Mouse (Mus musculus): ENCODE results near the gene Myo6. TPM values are rescaled to one million over a fixed set of nuclear protein-coding genes. Genes with fewer than 3 reads are reported as not detected.

Gene Myo6
- polyA plus RNA-seq, 1 experiment, result 36.8 TPM

DNA sequence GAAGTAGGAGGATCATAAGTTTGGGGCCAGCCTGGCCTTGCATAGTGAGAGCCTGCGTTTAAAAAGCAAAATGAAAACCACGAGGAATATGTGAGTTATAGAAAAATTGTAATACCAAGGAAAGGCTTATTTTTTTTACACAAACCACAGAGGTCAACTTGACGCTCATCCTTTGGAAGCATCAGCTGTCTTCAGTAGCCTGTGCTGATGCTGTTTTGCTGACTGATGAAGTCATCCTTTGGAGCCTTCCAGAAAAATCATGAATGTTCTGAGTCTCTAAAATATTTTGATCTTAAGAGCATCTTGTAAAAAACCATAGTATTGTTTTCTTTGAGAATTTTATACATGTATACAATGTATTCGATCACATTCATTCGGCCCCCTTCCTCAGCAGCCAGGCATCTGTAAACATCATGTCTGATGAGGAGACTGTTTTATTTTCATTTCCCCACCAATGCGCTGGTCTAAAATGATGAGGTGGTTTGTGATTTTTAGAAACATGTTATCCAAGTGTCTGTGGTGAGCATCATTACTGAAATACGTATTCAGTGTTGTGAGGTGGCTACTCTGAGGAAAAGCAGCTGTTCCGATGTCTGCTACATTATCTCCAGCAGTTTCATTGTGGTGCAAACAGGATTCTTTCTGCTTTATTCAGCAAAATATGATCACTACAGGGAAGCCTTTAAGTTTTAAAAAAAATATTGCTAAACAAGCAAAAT, 110.4 kb downstream of the Myo6 start:
- Histone ChIP-seq H3K27me3 (ENCODE audit: control insufficient read depth, insufficient read depth, low read length) (no peaks in the 10 kb centered on the region), H3K36me3 (ENCODE audit: control insufficient read depth, insufficient read depth, low read length) (peaks cover 58% of the 10 kb centered on the region), H3K4me1 (ENCODE audit: control insufficient read depth, insufficient read depth, insufficient read length, low read length) (no peaks in the 10 kb centered on the region), H3K4me3 (ENCODE audit: low read depth, low read length) (no peak overlapping the region), H3K27ac (ENCODE audit: insufficient read depth, low read depth, low read length) (no peak overlapping the region)
- TF ChIP-seq POLR2A (IDR thresholded peaks at IDR 0.05; ENCODE audit: low read depth, low read length) (no peak), CTCF (IDR thresholded peaks at IDR 0.05; ENCODE audit: extremely low read depth, insufficient read length, insufficient replicate concordance, low read depth, low read length) (no peak)
- 84% methylated on average over 8 of the region's 8 CpGs for WGBS

- Histone ChIP-seq H3K4me3 (ENCODE audit: low read depth, low read length) (no peak overlapping the region), H3K36me3 (ENCODE audit: control insufficient read depth, insufficient read depth, low read length) (peaks cover 55% of the 10 kb centered on the region), H3K27ac (ENCODE audit: insufficient read depth, low read depth, low read length) (no peak overlapping the region), H3K27me3 (ENCODE audit: control insufficient read depth, insufficient read depth, low read length) (no peaks in the 10 kb centered on the region), H3K4me1 (ENCODE audit: control insufficient read depth, insufficient read depth, insufficient read length, low read length) (no peaks in the 10 kb centered on the region)
- TF ChIP-seq CTCF (IDR thresholded peaks at IDR 0.05; ENCODE audit: extremely low read depth, insufficient read length, insufficient replicate concordance, low read depth, low read length) (no peak), POLR2A (IDR thresholded peaks at IDR 0.05; ENCODE audit: low read depth, low read length) (no peak)
- 76% methylated on average over 1 of the region's 1 CpGs for WGBS
Observed at GRCm38 (mm10) chr9:80275772-80276134, 110.9 kb downstream of the Myo6 start.

DNA sequence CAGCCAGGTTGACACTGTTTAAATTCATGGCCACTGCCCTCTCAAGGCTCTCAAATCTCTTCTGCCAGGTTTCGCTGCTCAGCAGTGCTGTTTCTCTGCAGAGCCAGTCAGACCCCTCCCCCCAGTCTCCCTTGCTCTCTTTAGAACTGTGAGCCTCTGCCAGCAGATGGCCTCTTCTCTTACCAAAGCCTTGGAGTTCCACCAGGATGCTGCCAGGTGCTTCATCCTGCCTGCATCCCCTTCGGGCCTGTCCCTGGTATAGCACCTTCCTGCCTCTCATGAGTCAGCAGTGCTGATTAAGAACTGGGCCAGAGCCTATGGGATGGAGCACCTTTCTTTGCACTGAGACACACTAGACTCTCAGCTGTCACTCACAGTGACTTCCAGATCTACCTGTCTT, 112.3 kb downstream of the Myo6 start:
- peaks cover 57% of the 10 kb centered on the region for H3K36me3 ChIP-seq (ENCODE audit: control insufficient read depth, insufficient read depth, low read length)

DNA sequence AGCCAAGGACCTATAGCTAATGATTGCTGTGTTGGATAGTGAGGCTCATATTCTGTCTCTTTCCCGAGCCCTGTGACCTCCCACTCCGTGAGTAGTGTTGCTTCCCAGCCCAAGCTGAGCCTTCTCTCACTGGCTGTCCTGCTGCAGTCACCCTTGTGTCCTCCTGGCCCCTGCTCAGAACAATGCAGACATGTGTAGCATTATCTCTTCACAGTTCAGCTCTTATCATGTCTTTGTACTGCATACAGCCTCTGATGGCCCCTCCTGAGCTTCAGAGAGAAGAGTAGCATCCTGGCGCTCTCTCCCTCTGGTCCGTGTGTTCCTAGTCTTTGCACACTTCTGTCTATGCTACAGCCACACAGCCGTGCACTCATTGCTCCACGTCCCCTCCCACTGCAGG, 112.9 kb downstream of the Myo6 start:
- Histone ChIP-seq H3K4me3 (ENCODE audit: low read depth, low read length) (no peak overlapping the region), H3K36me3 (ENCODE audit: control insufficient read depth, insufficient read depth, low read length) (peaks cover 52% of the 10 kb centered on the region), H3K27me3 (ENCODE audit: control insufficient read depth, insufficient read depth, low read length) (no peaks in the 10 kb centered on the region), H3K27ac (ENCODE audit: insufficient read depth, low read depth, low read length) (no peak overlapping the region), H3K4me1 (ENCODE audit: control insufficient read depth, insufficient read depth, insufficient read length, low read length) (no peaks in the 10 kb centered on the region)
- TF ChIP-seq POLR2A (IDR thresholded peaks at IDR 0.05; ENCODE audit: low read depth, low read length), result no peak
- TF ChIP-seq CTCF (IDR thresholded peaks at IDR 0.05; ENCODE audit: extremely low read depth, insufficient read length, insufficient replicate concordance, low read depth, low read length), result no peak
- WGBS, result 89% methylated on average over 6 of the region's 6 CpGs

More for the DNA sequence above, 112.3 kb downstream of the Myo6 start:
- H3K27me3 ChIP-seq (ENCODE audit: control insufficient read depth, insufficient read depth, low read length), result no peaks in the 10 kb centered on the region
- H3K27ac ChIP-seq (ENCODE audit: insufficient read depth, low read depth, low read length), result no peak overlapping the region
- WGBS, result 77% methylated on average over 2 of the region's 2 CpGs
- TF ChIP-seq CTCF (IDR thresholded peaks at IDR 0.05; ENCODE audit: extremely low read depth, insufficient read length, insufficient replicate concordance, low read depth, low read length) (no peak), POLR2A (IDR thresholded peaks at IDR 0.05; ENCODE audit: low read depth, low read length) (no peak)
- no peak overlapping the region for H3K4me3 ChIP-seq (ENCODE audit: low read depth, low read length)
- H3K4me1 ChIP-seq (ENCODE audit: control insufficient read depth, insufficient read depth, insufficient read length, low read length), result no peaks in the 10 kb centered on the region

- WGBS, result 95% methylated on average over 1 of the region's 1 CpGs
Observed at GRCm38 (mm10) chr9:80280724-80281123, 115.9 kb downstream of the Myo6 start.

GRCm38 (mm10) chr9:80282426-80282825, 117.6 kb downstream of the Myo6 start:
- peaks cover 51% of the 10 kb centered on the region for H3K36me3 ChIP-seq (ENCODE audit: control insufficient read depth, insufficient read depth, low read length)
- WGBS, result 91% methylated on average over 3 of the region's 3 CpGs
- H3K27me3 ChIP-seq (ENCODE audit: control insufficient read depth, insufficient read depth, low read length), result no peaks in the 10 kb centered on the region
- no peaks in the 10 kb centered on the region for H3K4me1 ChIP-seq (ENCODE audit: control insufficient read depth, insufficient read depth, insufficient read length, low read length)
- no peak overlapping the region for H3K4me3 ChIP-seq (ENCODE audit: low read depth, low read length)
- no peak overlapping the region for H3K27ac ChIP-seq (ENCODE audit: insufficient read depth, low read depth, low read length)
- no peak for TF ChIP-seq CTCF (IDR thresholded peaks at IDR 0.05; ENCODE audit: extremely low read depth, insufficient read length, insufficient replicate concordance, low read depth, low read length)
- no peak for TF ChIP-seq POLR2A (IDR thresholded peaks at IDR 0.05; ENCODE audit: low read depth, low read length)

More at GRCm38 (mm10) chr9:80280724-80281123, 115.9 kb downstream of the Myo6 start:
- TF ChIP-seq POLR2A (IDR thresholded peaks at IDR 0.05; ENCODE audit: low read depth, low read length) (no peak), CTCF (IDR thresholded peaks at IDR 0.05; ENCODE audit: extremely low read depth, insufficient read length, insufficient replicate concordance, low read depth, low read length) (no peak)
- Histone ChIP-seq H3K4me1 (ENCODE audit: control insufficient read depth, insufficient read depth, insufficient read length, low read length) (no peaks in the 10 kb centered on the region), H3K27ac (ENCODE audit: insufficient read depth, low read depth, low read length) (no peak overlapping the region), H3K36me3 (ENCODE audit: control insufficient read depth, insufficient read depth, low read length) (peaks cover 56% of the 10 kb centered on the region), H3K4me3 (ENCODE audit: low read depth, low read length) (no peak overlapping the region), H3K27me3 (ENCODE audit: control insufficient read depth, insufficient read depth, low read length) (no peaks in the 10 kb centered on the region)

GRCm38 (mm10) chr9:80284539-80285174, 119.8 kb downstream of the Myo6 start:
- no peak overlapping the region for H3K4me3 ChIP-seq (ENCODE audit: low read depth, low read length)
- H3K27me3 ChIP-seq (ENCODE audit: control insufficient read depth, insufficient read depth, low read length), result no peaks in the 10 kb centered on the region
- 94% methylated on average over 2 of the region's 2 CpGs for WGBS
- no peaks in the 10 kb centered on the region for H3K4me1 ChIP-seq (ENCODE audit: control insufficient read depth, insufficient read depth, insufficient read length, low read length)
- no peak overlapping the region for H3K27ac ChIP-seq (ENCODE audit: insufficient read depth, low read depth, low read length)
- peaks cover 55% of the 10 kb centered on the region for H3K36me3 ChIP-seq (ENCODE audit: control insufficient read depth, insufficient read depth, low read length)
- TF ChIP-seq CTCF (IDR thresholded peaks at IDR 0.05; ENCODE audit: extremely low read depth, insufficient read length, insufficient replicate concordance, low read depth, low read length) (no peak), POLR2A (IDR thresholded peaks at IDR 0.05; ENCODE audit: low read depth, low read length) (no peak)
